ENCODE assay signal across 9 mouse cellular contexts in genomic region chr1:136134547-136134946, GRCm38 (mm10). TPM values are rescaled to one million over a fixed set of nuclear protein-coding genes. Genes with fewer than 3 reads are reported as not detected.
DNase-seq lines count a peak whose midpoint lies in the region; ATAC-seq lines count a peak whose summit lies in the region.
"Had no signal": no experiment of that assay in that cellular context is flagged by ENCODE, and none has a peak within 500 bp of the region (broad histone marks: within the 10 kb centered on the region; RNA-seq: fewer than 3 reads in every experiment).

No protein-coding gene starts in this region.

- no peak overlapping the region for H3K27ac ChIP-seq in neural tube, embryonic 12.5 days
- no peak overlapping the region for H3K27ac ChIP-seq in midbrain, embryonic 14.5 days (replicated peaks; ENCODE audit: low read depth, low read length)

- DNase-seq in adrenal gland, postnatal 14 days: peak; percentile 4
- DNase-seq in adrenal gland, adult 2 months: no peak
- DNase-seq in neural tube, embryonic 10.5 days (ENCODE audit: extremely low spot score, low spot score): no peak
- DNase-seq in midbrain, embryonic 14.5 days: no peak
- DNase-seq in thymus, postnatal 4 days: peak; percentile 63
- DNase-seq in kidney, adult 18-20 months: no peak
- DNase-seq in adrenal gland, postnatal 4 days (ENCODE audit: low spot score in 2 of 2): no peak

- peak overlapping the region; percentile 75 for H3K4me2 ChIP-seq in neural tube, embryonic 12.5 days (replicated peaks)
- H3K4me2 ChIP-seq in midbrain, embryonic 14.5 days (ENCODE audit: low read length): peak overlapping the region; percentile 90

- no peaks in the 10 kb centered on the region for H3K9me3 ChIP-seq in neural tube, embryonic 12.5 days
- H3K9me3 ChIP-seq in midbrain, embryonic 14.5 days (ENCODE audit: control insufficient read depth, low read length): no peaks in the 10 kb centered on the region
- H3K9me3 ChIP-seq: limb, embryonic 13.5 days had no signal

- 59% methylated on average over 2 of the region's 2 CpGs for WGBS in neural tube, embryonic 12.5 days
- 73% methylated on average over 2 of the region's 2 CpGs for WGBS in midbrain, embryonic 14.5 days

- H3K4me3 ChIP-seq in neural tube, embryonic 12.5 days: peak overlapping the region; percentile 79
- H3K4me3 ChIP-seq in midbrain, embryonic 14.5 days (replicated peaks; ENCODE audit: low read depth, low read length): peak overlapping the region; percentile 93

- H3K27me3 ChIP-seq in neural tube, embryonic 12.5 days (replicated peaks): no peaks in the 10 kb centered on the region; the same call in 1 of the 2 replicates
- H3K27me3 ChIP-seq in midbrain, embryonic 14.5 days (ENCODE audit: control insufficient read depth, insufficient read depth, low read length): no peaks in the 10 kb centered on the region
- H3K27me3 ChIP-seq: limb, embryonic 13.5 days had no signal

- 0 out of 2 replicates have a peak overlapping the region, but pooled peaks have one; percentile 86 for H3K9ac ChIP-seq in neural tube, embryonic 12.5 days
- H3K9ac ChIP-seq in midbrain, embryonic 14.5 days (replicated peaks; ENCODE audit: low read length): peak overlapping the region; percentile 98

- no peak for ATAC-seq in neural tube, embryonic 12.5 days (ENCODE audit: low FRiP score, low read depth)
- no peak for ATAC-seq in midbrain, embryonic 14.5 days (ENCODE audit: low FRiP score, low TSS enrichment)

- peaks cover 86% of the 10 kb centered on the region for H3K4me1 ChIP-seq in neural tube, embryonic 12.5 days
- H3K4me1 ChIP-seq in midbrain, embryonic 14.5 days (ENCODE audit: control insufficient read depth, insufficient read depth, low read length): peaks cover 75% of the 10 kb centered on the region

- H3K36me3 ChIP-seq in neural tube, embryonic 12.5 days: no peaks in the 10 kb centered on the region
- no peaks in the 10 kb centered on the region for H3K36me3 ChIP-seq in midbrain, embryonic 14.5 days (ENCODE audit: control insufficient read depth, insufficient read depth, low read length)
- H3K36me3 ChIP-seq: limb, embryonic 13.5 days had no signal

RNA-seq across cellular contexts. Expression of gene Kif21b, which starts 3.4 kb away (rescaled TPM):
- 2.7 and 12.5 TPM in 2 replicates for total RNA-seq in adrenal gland, postnatal 14 days (2021)
- 1 to 10 TPM; 2.2 to 5.1 TPM for total RNA-seq in adrenal gland, adult 2 months (2021)
- 4.5 and 6.5 TPM in 2 replicates for polyA plus RNA-seq in adrenal gland, adult 2 months (2012; rRNA removed)
- 35.9 and 37.1 TPM in 2 replicates for polyA plus RNA-seq in neural tube, embryonic 12.5 days (2016; fragmentation: Nextera tagmentation; extraction: Ambion mirVana)
- polyA plus RNA-seq in midbrain, embryonic 14.5 days (2014; fragmentation: Nextera tagmentation; extraction: Ambion mirVana): 56.4 and 65.9 TPM in 2 replicates
- 1 to 10 TPM; 4.1 to 5.8 TPM for total RNA-seq in adrenal gland, postnatal 4 days (2021)

Comparison
In these comparisons a context has a peak if more than half of its experiments do, and no peak if none do; other contexts are left out.
1. DNase-seq: peak in adrenal gland, postnatal 14 days (single experiment) and thymus, postnatal 4 days (single experiment); none in adrenal gland, adult 2 months (single experiment), neural tube, embryonic 10.5 days (single experiment), midbrain, embryonic 14.5 days (single experiment), kidney, adult 18-20 months (single experiment) and adrenal gland, postnatal 4 days (0 of 2).